Mouse (Mus musculus) stomach, embryonic 15.5 days (tissue): ENCODE data around the gene Cnot1. TPM values are rescaled to one million over a fixed set of nuclear protein-coding genes. Genes with fewer than 3 reads are reported as not detected.

Experiments used
- ATAC-seq: fragments of 200-750 bp; cut with Nextera tagmentation; 2 replicates; pipeline ENCODE4 v1.8.0; 2017; ENCODE audit warnings: low read depth, moderate number of reproducible peaks, moderate TSS enrichment; ENCODE audit not compliant: insufficient read depth, low FRiP score
- H3K27ac ChIP-seq: fragments of 300-500 bp; sonication (generic); 2 replicates; pipeline ENCODE4 v1.5.1; 2015; ENCODE audit warnings: mild to moderate bottlenecking, inconsistent platforms
- H3K27me3 ChIP-seq: fragments of 300-500 bp; sonication (generic); replicated peaks from 2 replicates; pipeline ENCODE4 v1.6.1; 2015; ENCODE audit warnings: inconsistent platforms
- H3K36me3 ChIP-seq: fragments of 300-500 bp; sonication (generic); 2 replicates; pipeline ENCODE4 v1.6.1; 2015; ENCODE audit warnings: inconsistent platforms
- H3K4me1 ChIP-seq: fragments of 300-500 bp; sonication (generic); 2 replicates; pipeline ENCODE4 v1.6.1; 2015; ENCODE audit warnings: inconsistent platforms
- H3K4me2 ChIP-seq: fragments of 300-500 bp; sonication (generic); 2 replicates; pipeline ENCODE4 v1.6.1; 2015; ENCODE audit warnings: mild to moderate bottlenecking, inconsistent platforms
- H3K4me3 ChIP-seq: fragments of 300-500 bp; sonication (generic); replicated peaks from 2 replicates; pipeline ENCODE4 v1.5.1; 2015; ENCODE audit warnings: inconsistent platforms
- H3K9ac ChIP-seq: fragments of 300-500 bp; sonication (generic); 2 replicates; pipeline ENCODE4 v1.6.1; 2015; ENCODE audit warnings: inconsistent platforms
- H3K9me3 ChIP-seq: fragments of 300-500 bp; sonication (generic); 2 replicates; pipeline ENCODE4 v1.6.1; 2016; ENCODE audit warnings: inconsistent platforms
- WGBS: fragments of 180-500 bp; shearing (Covaris S2); methylation state at CpG from one replicate; pipeline ENCODE4 v1.1.7; 2015; 5-methylcytosine and 5-hydroxymethylcytosine counted together
- polyA plus RNA-seq: library from polyadenylated mRNA; unstranded; fragments of >200 nt; fragmentation: Nextera tagmentation; extraction: Ambion mirVana; gene quantifications from 2 replicates; pipeline ENCODE4 v1.2.1, GENCODE M21; 2015

Gene Cnot1
- polyA plus RNA-seq, 1 experiment from 2014 or later: 51.8 TPM

GRCm38 (mm10) chr8:95785591-95785990, 21.7 kb downstream of the Cnot1 start:
- H3K4me3 ChIP-seq: no peak overlapping the region
- H3K36me3 ChIP-seq: peaks cover 39% of the 10 kb centered on the region
- H3K4me2 ChIP-seq: no peak overlapping the region
- no peaks in the 10 kb centered on the region for H3K4me1 ChIP-seq
- H3K27me3 ChIP-seq: no peaks in the 10 kb centered on the region
- no peaks in the 10 kb centered on the region for H3K9me3 ChIP-seq
- no peak overlapping the region for H3K27ac ChIP-seq
- ATAC-seq: no peak
- WGBS: 92% methylated on average over 4 of the region's 4 CpGs
- H3K9ac ChIP-seq: no peak overlapping the region

- no peak overlapping the region for H3K4me2 ChIP-seq
- H3K9ac ChIP-seq: no peak overlapping the region
- no peaks in the 10 kb centered on the region for H3K4me1 ChIP-seq
- no peak for ATAC-seq
- no peak overlapping the region for H3K27ac ChIP-seq
- no peaks in the 10 kb centered on the region for H3K9me3 ChIP-seq
- peaks cover 45% of the 10 kb centered on the region for H3K36me3 ChIP-seq
- H3K4me3 ChIP-seq: no peak overlapping the region
- no peaks in the 10 kb centered on the region for H3K27me3 ChIP-seq
These were observed 24.6 kb downstream of the Cnot1 start for GRCm38 (mm10) chr8:95782628-95783027.

- H3K36me3 ChIP-seq: peaks cover 40% of the 10 kb centered on the region
- H3K9ac ChIP-seq: no peak overlapping the region
- no peak overlapping the region for H3K4me3 ChIP-seq
- WGBS: 96% methylated on average over 2 of the region's 2 CpGs
- H3K27ac ChIP-seq: no peak overlapping the region
- ATAC-seq: no peak
- no peaks in the 10 kb centered on the region for H3K4me1 ChIP-seq
- no peaks in the 10 kb centered on the region for H3K27me3 ChIP-seq
- no peaks in the 10 kb centered on the region for H3K9me3 ChIP-seq
- H3K4me2 ChIP-seq: no peak overlapping the region
These were observed 25.5 kb downstream of the Cnot1 start for GRCm38 (mm10) chr8:95781775-95782174.

- no peak for ATAC-seq
- WGBS: 92% methylated on average over 3 of the region's 3 CpGs
- Histone ChIP-seq H3K4me2 (no peak overlapping the region), H3K4me1 (no peaks in the 10 kb centered on the region), H3K27ac (no peak overlapping the region), H3K27me3 (no peaks in the 10 kb centered on the region), H3K4me3 (no peak overlapping the region), H3K36me3 (peaks cover 35% of the 10 kb centered on the region), H3K9me3 (no peaks in the 10 kb centered on the region), H3K9ac (no peak overlapping the region)
These were observed 26.2 kb downstream of the Cnot1 start for GRCm38 (mm10) chr8:95781085-95781484.

- Histone ChIP-seq H3K27ac (no peak overlapping the region), H3K27me3 (no peaks in the 10 kb centered on the region), H3K4me1 (no peaks in the 10 kb centered on the region), H3K9me3 (no peaks in the 10 kb centered on the region), H3K9ac (no peak overlapping the region), H3K36me3 (peaks cover 31% of the 10 kb centered on the region), H3K4me2 (no peak overlapping the region), H3K4me3 (no peak overlapping the region)
- no peak for ATAC-seq
- 94% methylated on average over 1 of the region's 1 CpGs for WGBS
These were observed 43.1 kb downstream of the Cnot1 start for GRCm38 (mm10) chr8:95764133-95764532.

GRCm38 (mm10) chr8:95760323-95760722, 46.9 kb downstream of the Cnot1 start:
- Histone ChIP-seq H3K9me3 (no peaks in the 10 kb centered on the region), H3K9ac (no peak overlapping the region), H3K4me3 (no peak overlapping the region), H3K36me3 (peaks cover 31% of the 10 kb centered on the region), H3K4me1 (no peaks in the 10 kb centered on the region), H3K4me2 (no peak overlapping the region), H3K27me3 (no peaks in the 10 kb centered on the region), H3K27ac (no peak overlapping the region)
- ATAC-seq: no peak
- 44% methylated on average over 6 of the region's 6 CpGs for whole genome bisulfite sequencing

GRCm38 (mm10) chr8:95751924-95752323, 55.3 kb downstream of the Cnot1 start:
- no peak overlapping the region for H3K27ac ChIP-seq
- H3K9me3 ChIP-seq: no peaks in the 10 kb centered on the region
- H3K4me3 ChIP-seq: no peak overlapping the region
- peaks cover 42% of the 10 kb centered on the region for H3K36me3 ChIP-seq
- WGBS: 93% methylated on average over 1 of the region's 1 CpGs
- H3K4me2 ChIP-seq: no peak overlapping the region
- no peak overlapping the region for H3K9ac ChIP-seq
- H3K27me3 ChIP-seq: no peaks in the 10 kb centered on the region
- no peaks in the 10 kb centered on the region for H3K4me1 ChIP-seq
- ATAC-seq: no peak

- 90% methylated on average over 4 of the region's 4 CpGs for WGBS
These were observed 59.2 kb downstream of the Cnot1 start for GRCm38 (mm10) chr8:95748028-95748427.

GRCm38 (mm10) chr8:95741732-95742131, 65.5 kb downstream of the Cnot1 start:
- no peak for ATAC-seq
- H3K36me3 ChIP-seq: peaks cover 66% of the 10 kb centered on the region
- WGBS: 89% methylated on average over 7 of the region's 7 CpGs

More at GRCm38 (mm10) chr8:95748028-95748427, 59.2 kb downstream of the Cnot1 start:
- no peak overlapping the region for H3K27ac ChIP-seq
- H3K9ac ChIP-seq: no peak overlapping the region
- H3K4me2 ChIP-seq: no peak overlapping the region
- no peaks in the 10 kb centered on the region for H3K27me3 ChIP-seq
- H3K4me3 ChIP-seq: no peak overlapping the region
- no peak for ATAC-seq
- no peaks in the 10 kb centered on the region for H3K9me3 ChIP-seq
- H3K4me1 ChIP-seq: no peaks in the 10 kb centered on the region
- H3K36me3 ChIP-seq: peaks cover 64% of the 10 kb centered on the region

GRCm38 (mm10) chr8:95738596-95738995, 68.7 kb downstream of the Cnot1 start:
- H3K4me2 ChIP-seq: no peak overlapping the region
- WGBS: 79% methylated on average over 7 of the region's 7 CpGs
- H3K27me3 ChIP-seq: no peaks in the 10 kb centered on the region
- H3K9me3 ChIP-seq: no peaks in the 10 kb centered on the region
- no peaks in the 10 kb centered on the region for H3K4me1 ChIP-seq
- H3K36me3 ChIP-seq: peaks cover 58% of the 10 kb centered on the region
- no peak overlapping the region for H3K27ac ChIP-seq
- H3K9ac ChIP-seq: no peak overlapping the region
- H3K4me3 ChIP-seq: no peak overlapping the region
- ATAC-seq: no peak

More at GRCm38 (mm10) chr8:95741732-95742131, 65.5 kb downstream of the Cnot1 start:
- Histone ChIP-seq H3K4me2 (no peak overlapping the region), H3K27ac (no peak overlapping the region), H3K9ac (no peak overlapping the region), H3K27me3 (no peaks in the 10 kb centered on the region), H3K9me3 (no peaks in the 10 kb centered on the region), H3K4me1 (no peaks in the 10 kb centered on the region), H3K4me3 (no peak overlapping the region)

- H3K4me3 ChIP-seq: no peak overlapping the region
- H3K9ac ChIP-seq: no peak overlapping the region
- H3K27ac ChIP-seq: no peak overlapping the region
- WGBS: 74% methylated on average over 4 of the region's 4 CpGs
- H3K36me3 ChIP-seq: peaks cover 68% of the 10 kb centered on the region
- no peaks in the 10 kb centered on the region for H3K4me1 ChIP-seq
- no peak overlapping the region for H3K4me2 ChIP-seq
- no peaks in the 10 kb centered on the region for H3K9me3 ChIP-seq
- no peak for ATAC-seq
- H3K27me3 ChIP-seq: no peaks in the 10 kb centered on the region
These were observed 79.6 kb downstream of the Cnot1 start for GRCm38 (mm10) chr8:95727625-95728024.

GRCm38 (mm10) chr8:95716546-95717335, 90.5 kb downstream of the Cnot1 start:
- ATAC-seq: no peak
- WGBS: 16% methylated on average over 21 of the region's 21 CpGs
- Histone ChIP-seq H3K27me3 (no peaks in the 10 kb centered on the region), H3K4me3 (peak overlapping the region; percentile 89), H3K36me3 (peaks cover 17% of the 10 kb centered on the region), H3K4me2 (peak overlapping the region; percentile 89), H3K9ac (peak overlapping the region; percentile 74), H3K4me1 (peaks cover 13% of the 10 kb centered on the region), H3K9me3 (no peaks in the 10 kb centered on the region), H3K27ac (0 out of 2 replicates have a peak overlapping the region, but pooled peaks have one; percentile 64)
